Mouse (Mus musculus) forebrain, embryonic 15.5 days (tissue): ENCODE data around the gene Cyb5b. TPM values are rescaled to one million over a fixed set of nuclear protein-coding genes. Genes with fewer than 3 reads are reported as not detected.

ENCODE experiments used
- ATAC-seq: fragments of 200-750 bp; cut with Nextera tagmentation; replicated peaks from 2 replicates; pipeline ENCODE4 v1.8.0; 2017; ENCODE audit warnings: mild to moderate bottlenecking, moderate TSS enrichment, moderate library complexity
- H3K27ac ChIP-seq: fragments of 300-500 bp; sonication (generic); replicated peaks from 2 replicates; pipeline ENCODE4 v1.5.1; 2015; ENCODE audit warnings: mild to moderate bottlenecking, inconsistent platforms
- H3K27me3 ChIP-seq: fragments of 300-500 bp; sonication (generic); 2 replicates; pipeline ENCODE4 v1.6.1; 2015; ENCODE audit warnings: inconsistent platforms
- H3K36me3 ChIP-seq: fragments of 300-500 bp; sonication (generic); 2 replicates; pipeline ENCODE4 v1.6.1; 2015; ENCODE audit warnings: mild to moderate bottlenecking, inconsistent platforms
- H3K4me1 ChIP-seq: fragments of 300-500 bp; sonication (generic); 2 replicates; pipeline ENCODE4 v1.6.1; 2015; ENCODE audit warnings: inconsistent platforms
- H3K4me2 ChIP-seq: fragments of 300-500 bp; sonication (generic); replicated peaks from 2 replicates; pipeline ENCODE4 v1.6.1; 2015; ENCODE audit warnings: mild to moderate bottlenecking, inconsistent platforms
- H3K4me3 ChIP-seq: fragments of 300-500 bp; sonication (generic); 2 replicates; pipeline ENCODE4 v1.5.1; 2015; ENCODE audit warnings: mild to moderate bottlenecking, inconsistent platforms
- H3K9ac ChIP-seq: fragments of 300-500 bp; sonication (generic); replicated peaks from 2 replicates; pipeline ENCODE4 v1.6.1; 2015; ENCODE audit warnings: mild to moderate bottlenecking, inconsistent platforms
- H3K9me3 ChIP-seq: fragments of 300-500 bp; sonication (generic); 2 replicates; pipeline ENCODE4 v1.6.1; 2016; ENCODE audit warnings: inconsistent platforms
- WGBS: fragments of 180-500 bp; shearing (Covaris S2); methylation state at CpG from one replicate; pipeline ENCODE4 v1.1.7; 2015; ENCODE audit warnings: mixed read lengths; 5-methylcytosine and 5-hydroxymethylcytosine counted together
- polyA plus RNA-seq: library from polyadenylated mRNA; unstranded; fragments of >200 nt; fragmentation: Nextera tagmentation; extraction: Ambion mirVana; gene quantifications from 2 replicates; pipeline ENCODE4 v1.2.1, GENCODE M21; 2015

Cyb5b gene
- polyA plus RNA-seq, 1 experiment from 2014 or later: 105 TPM

- H3K36me3 ChIP-seq: no peaks in the 10 kb centered on the region
- H3K4me2 ChIP-seq: no peak overlapping the region
- H3K27me3 ChIP-seq: no peaks in the 10 kb centered on the region
- peaks cover 3% of the 10 kb centered on the region; the same call in 1 of the 2 replicates for H3K4me1 ChIP-seq
- H3K9me3 ChIP-seq: no peaks in the 10 kb centered on the region
- H3K4me3 ChIP-seq: no peak overlapping the region
- no peak overlapping the region for H3K27ac ChIP-seq
- H3K9ac ChIP-seq: no peak overlapping the region
- WGBS: 62% methylated on average over 6 of the region's 6 CpGs
- no peak for ATAC-seq
Observed at GRCm38 (mm10) chr8:107133881-107134280, 16.6 kb upstream of the Cyb5b start.

- Histone ChIP-seq H3K27me3 (no peaks in the 10 kb centered on the region), H3K4me3 (no peak overlapping the region), H3K27ac (no peak overlapping the region), H3K4me2 (no peak overlapping the region), H3K36me3 (no peaks in the 10 kb centered on the region), H3K9me3 (no peaks in the 10 kb centered on the region), H3K4me1 (no peaks in the 10 kb centered on the region), H3K9ac (no peak overlapping the region)
- WGBS: 18% methylated on average over 8 of the region's 8 CpGs
- ATAC-seq: no peak
Observed at GRCm38 (mm10) chr8:107136003-107136612, 14.3 kb upstream of the Cyb5b start.

GRCm38 (mm10) chr8:107137591-107137990 lies 12.8 kb upstream of the Cyb5b start:
- WGBS: 84% methylated on average over 6 of the region's 6 CpGs
- no peak overlapping the region for H3K9ac ChIP-seq
- H3K9me3 ChIP-seq: no peaks in the 10 kb centered on the region

GRCm38 (mm10) chr8:107138338-107138737 lies 12.1 kb upstream of the Cyb5b start:
- no peaks in the 10 kb centered on the region for H3K27me3 ChIP-seq
- H3K4me1 ChIP-seq: no peaks in the 10 kb centered on the region
- 93% methylated on average over 5 of the region's 5 CpGs for WGBS

More at GRCm38 (mm10) chr8:107137591-107137990, 12.8 kb upstream of the Cyb5b start:
- no peaks in the 10 kb centered on the region for H3K36me3 ChIP-seq
- no peak overlapping the region for H3K4me3 ChIP-seq
- no peak overlapping the region for H3K27ac ChIP-seq
- no peaks in the 10 kb centered on the region for H3K4me1 ChIP-seq
- ATAC-seq: no peak
- no peaks in the 10 kb centered on the region for H3K27me3 ChIP-seq
- H3K4me2 ChIP-seq: no peak overlapping the region

DNA sequence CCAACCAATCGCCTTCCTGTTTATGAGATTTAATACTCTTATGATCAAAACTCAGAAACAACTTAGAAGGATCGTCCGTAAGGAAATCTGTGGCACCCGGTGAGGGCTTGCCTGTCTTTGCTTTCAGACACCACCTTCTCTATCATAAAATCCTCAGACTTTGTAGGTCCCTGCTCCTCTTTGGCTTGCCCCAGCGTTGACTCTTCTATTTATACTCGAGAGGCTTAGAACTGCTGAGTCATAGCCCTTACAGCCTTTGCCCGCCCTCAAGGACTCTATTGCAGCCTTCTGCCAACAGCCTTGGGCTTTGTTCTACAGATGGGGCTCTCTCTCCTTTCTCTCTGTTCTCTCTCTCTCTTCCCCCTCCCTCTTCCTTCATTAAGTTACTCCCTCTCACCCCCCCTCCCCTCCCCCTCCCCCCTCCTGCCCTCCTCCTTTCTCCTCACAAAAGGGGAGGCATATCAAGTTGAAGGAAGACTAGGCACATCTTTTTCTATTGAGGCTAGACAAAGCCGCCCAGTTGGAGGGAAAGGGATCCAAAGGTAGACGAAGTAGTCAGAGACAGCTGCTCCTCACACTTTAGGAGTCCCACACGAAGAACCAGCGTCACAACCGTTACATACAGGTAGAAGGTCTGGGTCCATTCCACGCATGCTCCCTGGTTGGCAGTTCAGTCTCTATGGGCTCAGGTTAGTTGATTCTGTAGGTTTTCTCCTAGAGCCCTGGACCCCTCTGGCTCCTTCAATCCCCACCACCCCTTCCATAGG lies 10.6 kb upstream of the Cyb5b start:
- ATAC-seq: no peak
- Histone ChIP-seq H3K36me3 (no peaks in the 10 kb centered on the region), H3K9ac (no peak overlapping the region), H3K4me1 (no peaks in the 10 kb centered on the region), H3K27ac (no peak overlapping the region), H3K9me3 (no peaks in the 10 kb centered on the region), H3K4me2 (no peak overlapping the region), H3K27me3 (no peaks in the 10 kb centered on the region), H3K4me3 (no peak overlapping the region)
- WGBS: 47% methylated on average over 13 of the region's 13 CpGs

More at GRCm38 (mm10) chr8:107138338-107138737, 12.1 kb upstream of the Cyb5b start:
- no peaks in the 10 kb centered on the region for H3K36me3 ChIP-seq
- H3K4me3 ChIP-seq: no peak overlapping the region
- no peak overlapping the region for H3K27ac ChIP-seq
- no peak for ATAC-seq
- no peak overlapping the region for H3K9ac ChIP-seq
- no peaks in the 10 kb centered on the region for H3K9me3 ChIP-seq
- no peak overlapping the region for H3K4me2 ChIP-seq

- Histone ChIP-seq H3K4me1 (no peaks in the 10 kb centered on the region), H3K27me3 (no peaks in the 10 kb centered on the region), H3K36me3 (no peaks in the 10 kb centered on the region), H3K9ac (no peak overlapping the region), H3K4me2 (no peak overlapping the region), H3K9me3 (no peaks in the 10 kb centered on the region), H3K27ac (no peak overlapping the region), H3K4me3 (no peak overlapping the region)
- WGBS: 92% methylated on average over 4 of the region's 4 CpGs
- ATAC-seq: no peak
Observed at GRCm38 (mm10) chr8:107142539-107142938, 7.9 kb upstream of the Cyb5b start.

GRCm38 (mm10) chr8:107143501-107143900 lies 6.9 kb upstream of the Cyb5b start:
- 51% methylated on average over 4 of the region's 4 CpGs for WGBS
- Histone ChIP-seq H3K36me3 (no peaks in the 10 kb centered on the region), H3K9ac (no peak overlapping the region), H3K27me3 (no peaks in the 10 kb centered on the region), H3K9me3 (no peaks in the 10 kb centered on the region), H3K4me3 (no peak overlapping the region), H3K4me2 (no peak overlapping the region), H3K4me1 (no peaks in the 10 kb centered on the region), H3K27ac (no peak overlapping the region)
- ATAC-seq: no peak

- H3K36me3 ChIP-seq: no peaks in the 10 kb centered on the region
- no peak overlapping the region for H3K4me3 ChIP-seq
- no peak overlapping the region for H3K4me2 ChIP-seq
- no peaks in the 10 kb centered on the region for H3K27me3 ChIP-seq
- ATAC-seq: no peak
- H3K27ac ChIP-seq: no peak overlapping the region
- peaks cover 8% of the 10 kb centered on the region for H3K4me1 ChIP-seq
- no peak overlapping the region for H3K9ac ChIP-seq
- H3K9me3 ChIP-seq: no peaks in the 10 kb centered on the region
Observed at GRCm38 (mm10) chr8:107146186-107146585, 4.3 kb upstream of the Cyb5b start.

GRCm38 (mm10) chr8:107148802-107149201 lies 1.6 kb upstream of the Cyb5b start:
- WGBS: 90% methylated on average over 5 of the region's 5 CpGs
- H3K4me1 ChIP-seq: peaks cover 13% of the 10 kb centered on the region

DNA sequence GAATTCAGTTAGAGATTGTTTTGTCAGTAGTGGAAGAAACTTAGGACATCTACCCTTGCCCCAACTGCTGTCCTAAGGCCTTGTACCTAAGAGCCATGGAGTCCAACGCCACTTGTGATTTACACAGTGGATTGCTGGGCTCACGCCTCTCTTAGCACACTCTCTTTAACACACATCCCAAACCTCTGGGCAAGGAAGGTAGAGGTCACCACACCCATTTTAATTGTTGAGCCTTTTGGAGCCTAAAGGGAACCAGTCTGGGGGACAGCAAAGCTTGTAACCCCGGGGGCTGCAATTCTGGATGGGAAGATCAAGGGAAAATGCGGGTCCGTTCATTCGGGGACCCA lies 410 bp upstream of the Cyb5b start:
- peak overlapping the region; percentile 74 for H3K27ac ChIP-seq
- 23% methylated on average over 6 of the region's 6 CpGs for WGBS
- ATAC-seq: peak; percentile 57
- H3K27me3 ChIP-seq: no peaks in the 10 kb centered on the region
- peak overlapping the region; percentile 86 for H3K4me3 ChIP-seq
- H3K9ac ChIP-seq: peak overlapping the region; percentile 81
- peaks cover 13% of the 10 kb centered on the region for H3K4me1 ChIP-seq
- H3K36me3 ChIP-seq: peaks cover 9% of the 10 kb centered on the region
- H3K4me2 ChIP-seq: peak overlapping the region; percentile 77
- no peaks in the 10 kb centered on the region for H3K9me3 ChIP-seq

More at GRCm38 (mm10) chr8:107148802-107149201, 1.6 kb upstream of the Cyb5b start:
- no peak overlapping the region for H3K4me3 ChIP-seq
- H3K27me3 ChIP-seq: no peaks in the 10 kb centered on the region
- H3K9me3 ChIP-seq: no peaks in the 10 kb centered on the region
- ATAC-seq: no peak
- peaks cover 6% of the 10 kb centered on the region for H3K36me3 ChIP-seq
- H3K9ac ChIP-seq: no peak overlapping the region
- H3K27ac ChIP-seq: no peak overlapping the region
- no peak overlapping the region for H3K4me2 ChIP-seq

GRCm38 (mm10) chr8:107151212-107151920 lies 926 bp downstream of the Cyb5b start:
- Histone ChIP-seq H3K4me3 (peak overlapping the region; percentile 86), H3K27ac (no peak overlapping the region; the same call in 1 of the 2 replicates), H3K9me3 (no peaks in the 10 kb centered on the region), H3K9ac (peak overlapping the region; percentile 81), H3K4me1 (peaks cover 13% of the 10 kb centered on the region), H3K36me3 (peaks cover 20% of the 10 kb centered on the region), H3K27me3 (no peaks in the 10 kb centered on the region), H3K4me2 (peak overlapping the region; percentile 77)
- no peak for ATAC-seq
- 72% methylated on average over 7 of the region's 7 CpGs for WGBS
